Mouse (Mus musculus): ENCODE data around the gene Dhx29.
A peak's percentile ranks its signal among the peaks of the same experiment; 100 is the strongest.
"Not testable (repeated sequence)": the region's sequence is repeated elsewhere in the genome, so short reads cannot be mapped to it uniquely, and the experiment has no call there.

Gene Dhx29

GRCm38 (mm10) chr13:112986451-112986950, 59.2 kb downstream of the Dhx29 start:
- no peak for DNase-seq (ENCODE audit: low read depth, low spot score)

DNA sequence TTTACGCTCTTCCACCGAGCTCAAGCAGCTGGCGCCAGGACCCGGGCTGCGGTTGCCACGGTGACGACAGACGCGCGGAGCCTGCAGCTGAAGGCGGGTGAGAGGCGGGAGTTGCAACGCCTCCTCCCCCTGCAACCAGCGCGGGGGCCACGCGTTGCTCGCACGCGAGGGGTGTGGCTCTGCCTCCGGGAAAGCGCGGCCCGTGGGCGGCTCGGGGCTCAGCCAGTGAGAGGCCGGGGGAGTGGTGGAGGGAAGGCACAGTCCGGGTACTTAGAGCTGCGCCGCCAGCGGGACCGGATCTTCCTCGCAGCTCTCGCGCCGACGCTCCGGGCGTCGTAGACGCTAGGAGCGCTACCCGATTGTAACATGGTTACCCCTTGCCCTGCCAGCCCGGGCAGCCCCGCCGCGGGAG, 60.3 kb downstream of the Dhx29 start, which contains the start of gene Ccno:
Ccno (plus strand) TSS at position 271 of the 412 bp plus-strand sequence.
- DNase-seq (ENCODE audit: low read depth, low spot score), result peak; percentile 89

DNA sequence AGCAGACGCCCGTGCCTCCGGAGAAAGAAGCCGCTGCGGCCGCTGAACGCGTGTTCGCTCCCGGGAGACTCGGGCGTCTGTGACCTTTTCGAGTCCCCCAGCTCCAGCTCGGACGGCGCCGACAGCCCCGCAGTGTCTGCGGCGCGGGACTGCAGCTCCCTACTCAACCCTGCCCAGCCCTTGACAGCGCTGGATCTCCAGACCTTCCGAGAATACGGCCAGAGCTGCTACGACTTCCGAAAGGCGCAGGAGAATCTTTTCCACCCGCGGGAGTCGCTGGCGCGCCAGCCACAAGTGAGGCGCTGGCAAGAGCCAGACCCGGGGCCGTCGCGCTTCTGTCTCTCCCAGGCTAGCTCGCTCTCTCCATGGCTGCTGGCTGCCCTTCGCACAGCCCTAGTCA, 60.7 kb downstream of the Dhx29 start:
- DNase-seq (ENCODE audit: low read depth, low spot score), result no peak

- no peak for DNase-seq (ENCODE audit: low read depth, low spot score)
These were observed 61.6 kb downstream of the Dhx29 start for GRCm38 (mm10) chr13:112988866-112989265.

GRCm38 (mm10) chr13:112989541-112989940, 62.3 kb downstream of the Dhx29 start:
- no peak for DNase-seq (ENCODE audit: low read depth, low spot score)

DNA sequence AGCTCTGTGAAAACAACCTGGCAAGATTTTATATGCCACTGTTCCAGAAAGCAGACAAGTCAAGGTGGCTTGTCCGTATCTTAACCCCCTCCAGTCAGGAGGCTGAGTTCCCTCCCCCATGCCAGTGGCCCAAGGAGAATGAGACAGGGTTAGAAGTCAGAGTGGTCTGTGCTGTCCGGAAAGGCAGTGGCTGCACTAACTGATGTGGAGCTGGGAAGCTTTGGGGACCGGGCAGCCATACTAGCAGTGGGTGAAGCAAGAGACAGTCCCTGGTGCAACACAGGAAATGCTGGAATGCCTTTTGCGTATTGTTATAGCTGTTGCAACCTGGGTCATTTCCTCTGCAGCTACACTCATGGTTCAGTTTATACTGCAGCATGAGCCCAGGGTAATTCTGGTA, 63.1 kb downstream of the Dhx29 start:
- DNase-seq (ENCODE audit: low read depth, low spot score), result no peak

- DNase-seq (ENCODE audit: low read depth, low spot score), result no peak
These were observed 66.4 kb downstream of the Dhx29 start, which contains the start of gene Mcidas for GRCm38 (mm10) chr13:112993531-112994152. TSS of gene Mcidas (plus strand) at chr13:112993845.

DNA sequence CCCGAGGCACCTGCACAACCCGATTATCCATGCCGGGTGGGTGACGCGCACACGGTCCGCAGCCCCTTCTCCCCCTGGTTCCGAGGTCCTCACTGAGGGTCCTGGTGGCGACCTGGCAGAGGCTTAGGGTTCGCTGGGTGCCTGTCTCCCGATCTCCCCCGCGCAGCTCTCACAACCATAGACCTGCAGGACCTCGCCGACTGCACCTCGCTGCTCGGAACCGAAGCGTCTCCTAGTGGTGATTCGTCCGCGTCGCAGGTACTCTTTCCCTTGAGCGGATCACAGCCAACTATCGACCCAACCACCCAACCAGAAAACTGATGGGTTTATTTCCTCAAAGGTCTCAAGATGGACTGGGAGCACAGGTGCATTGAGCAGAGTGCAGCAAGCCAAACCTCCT, 66.9 kb downstream of the Dhx29 start:
- no peak for DNase-seq (ENCODE audit: low read depth, low spot score)

GRCm38 (mm10) chr13:112996407-112996806, 69.2 kb downstream of the Dhx29 start:
- DNase-seq (ENCODE audit: low read depth, low spot score), result no peak

DNA sequence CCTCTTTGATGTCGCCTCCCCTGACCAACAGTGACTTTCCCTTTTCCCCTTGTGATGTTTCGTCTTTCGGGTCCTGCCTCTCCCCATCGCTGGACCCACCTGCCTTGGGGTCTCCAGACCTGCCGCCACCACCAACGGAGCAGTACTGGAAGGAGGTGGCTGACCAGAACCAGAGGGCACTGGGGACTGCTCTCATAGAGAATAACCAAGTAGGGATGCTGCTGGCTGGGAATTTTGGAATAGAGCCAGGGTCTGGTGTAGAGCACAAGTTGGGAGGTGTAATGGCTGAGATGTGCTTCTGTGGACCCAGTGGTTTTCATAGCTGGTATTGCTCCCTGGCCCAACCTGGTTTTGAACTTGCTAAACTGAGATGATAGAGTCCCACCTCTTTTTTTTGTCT, 70.1 kb downstream of the Dhx29 start:
- DNase-seq (ENCODE audit: low read depth, low spot score), result no peak

GRCm38 (mm10) chr13:112998427-112999201, 71.4 kb downstream of the Dhx29 start:
- no peak for DNase-seq (ENCODE audit: low read depth, low spot score)

DNA sequence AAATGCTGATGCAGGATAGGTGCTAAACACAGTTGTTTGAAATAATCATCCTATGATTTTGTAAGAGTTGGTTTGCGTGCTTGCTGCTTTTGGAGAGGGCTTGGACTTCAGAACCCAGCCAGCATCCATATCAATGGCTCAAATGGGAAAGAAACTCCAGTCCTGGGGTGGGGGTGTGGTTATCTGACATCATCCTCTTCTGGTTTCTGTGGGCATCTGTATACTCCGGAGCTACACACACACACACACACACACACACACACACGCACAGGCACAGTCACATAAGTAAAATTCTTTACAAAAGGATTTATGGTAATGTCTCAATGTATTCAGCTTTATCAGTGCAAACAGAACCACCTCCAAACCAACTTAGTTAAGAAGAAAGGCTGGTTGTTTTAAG, 72.8 kb downstream of the Dhx29 start:
- no peak for DNase-seq (ENCODE audit: low read depth, low spot score)

DNA sequence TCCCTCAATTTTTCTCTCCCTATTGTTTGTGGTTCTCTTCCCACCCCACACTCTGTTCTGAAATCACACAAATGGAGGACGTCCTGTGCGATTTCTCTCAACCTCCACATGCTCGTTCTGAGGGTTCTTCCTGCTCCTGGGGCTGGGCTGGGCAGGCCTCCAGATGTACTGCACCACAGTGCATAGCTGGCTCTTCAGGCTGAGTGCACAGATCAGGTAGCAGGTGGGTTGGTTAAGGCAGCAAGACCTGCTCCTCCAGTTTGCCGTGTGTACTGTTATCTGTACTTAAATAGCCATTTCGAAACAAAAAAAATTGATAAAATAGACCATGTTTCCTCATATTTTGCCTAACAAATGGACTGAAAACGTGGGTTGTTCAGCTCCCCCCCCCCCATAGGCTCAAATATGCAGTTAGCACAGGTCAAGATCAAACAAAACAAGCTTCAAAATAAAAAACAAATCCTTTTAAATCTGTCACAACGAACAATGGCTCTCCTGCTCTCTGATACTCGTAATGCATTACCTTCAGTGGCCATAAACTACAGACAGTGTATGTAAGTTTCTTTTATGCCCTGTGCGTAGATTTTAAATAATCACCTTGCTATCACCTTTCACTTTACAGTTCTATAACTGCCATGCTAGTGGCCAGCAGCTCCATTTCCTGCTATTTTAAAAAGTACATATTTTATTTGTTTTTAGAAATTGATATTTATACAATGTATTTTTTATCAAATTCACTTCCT, 73.5 kb downstream of the Dhx29 start:
- no peak for DNase-seq (ENCODE audit: low read depth, low spot score)

GRCm38 (mm10) chr13:113012683-113013082, 85.4 kb downstream of the Dhx29 start:
- DNase-seq (ENCODE audit: low read depth, low spot score), result no peak

DNA sequence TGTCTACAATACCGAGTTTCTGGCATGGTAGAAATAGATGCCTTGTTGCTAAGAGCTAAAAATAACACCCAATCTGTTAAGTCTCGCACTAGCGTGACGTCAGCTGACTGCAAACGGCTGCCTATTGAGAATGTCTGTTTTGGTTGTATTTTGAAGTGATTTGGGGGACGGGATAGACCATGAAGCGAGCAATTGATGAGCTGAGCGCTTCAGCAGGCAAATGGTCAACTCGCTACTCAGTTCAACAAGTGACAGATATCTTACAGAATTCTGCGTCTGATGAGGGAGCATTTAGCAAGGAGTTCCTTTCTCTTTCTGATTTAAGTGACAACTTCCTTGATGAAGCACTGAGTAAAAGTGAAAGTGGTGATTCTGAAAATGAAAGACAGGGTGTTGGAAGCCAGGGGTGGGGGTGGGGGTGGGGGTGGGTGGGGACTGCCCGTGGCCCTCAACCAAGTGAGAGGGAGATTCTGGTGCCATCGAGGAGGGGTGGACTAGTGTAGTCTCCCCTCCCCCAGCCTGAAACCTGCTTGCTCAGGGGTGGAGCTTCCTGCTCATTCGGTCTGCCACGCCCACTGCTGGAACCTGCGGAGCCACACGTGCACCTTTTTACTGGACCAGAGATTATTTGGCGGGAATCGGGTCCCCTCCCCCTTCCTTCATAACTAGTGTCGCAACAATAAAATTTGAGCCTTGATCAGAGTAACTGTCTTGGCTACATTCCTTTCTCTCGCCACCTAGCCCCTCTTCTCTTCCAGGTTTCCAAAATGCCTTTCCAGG, 86.1 kb downstream of the Dhx29 start:
- DNase-seq (ENCODE audit: low read depth, low spot score), result not testable (repeated sequence)
